In genomic region chr6:126497878-126498277, GRCm38 (mm10) we compare ENCODE assay signal across 9 mouse cellular contexts. TPM values are rescaled to one million over a fixed set of nuclear protein-coding genes. Genes with fewer than 3 reads are reported as not detected.
DNase-seq lines count a peak whose midpoint lies in the region; TF ChIP-seq lines count a peak whose summit lies in the region.
"Had no signal": no experiment of that assay in that cellular context is flagged by ENCODE, and none has a peak within 500 bp of the region (broad histone marks: within the 10 kb centered on the region; RNA-seq: fewer than 3 reads in every experiment).

No protein-coding gene starts in this region.

- peak; percentile 58 for TF ChIP-seq CTCF in C2C12 (IDR thresholded peaks at IDR 0.05; ENCODE audit: control insufficient read depth, insufficient read depth, insufficient read length)

- H3K4me3 ChIP-seq in C2C12 (ENCODE audit: insufficient read depth, poor library complexity, severe bottlenecking), result no peak overlapping the region
- H3K4me3 ChIP-seq in midbrain, embryonic 10.5 days, result no peak overlapping the region

- no peaks in the 10 kb centered on the region for H3K79me2 ChIP-seq in C2C12 (ENCODE audit: control insufficient read depth, insufficient read depth)

- 0 out of 2 replicates have a peak, but pooled peaks cover 5% of the 10 kb centered on the region for H3K9me3 ChIP-seq in midbrain, embryonic 10.5 days (replicated peaks)

- H3ac ChIP-seq in C2C12 (ENCODE audit: control insufficient read depth, insufficient read length, low read depth), result no peak overlapping the region

- WGBS in midbrain, embryonic 10.5 days, result 54% methylated on average over 5 of the region's 5 CpGs

- H3K36me3 ChIP-seq in C2C12 (ENCODE audit: control insufficient read depth, insufficient read depth), result no peaks in the 10 kb centered on the region
- H3K36me3 ChIP-seq in midbrain, embryonic 10.5 days, result no peaks in the 10 kb centered on the region
- H3K36me3 ChIP-seq: G1E had no signal

- intact Hi-C loops in gastrocnemius, postnatal 36 days (cut with DNase I), result no loop called here

- no peak overlapping the region for H3K27ac ChIP-seq in midbrain, embryonic 10.5 days (replicated peaks)

- peak; percentile 60 for DNase-seq in gastrocnemius, postnatal 10 days
- DNase-seq in gastrocnemius, postnatal 36 days, result no peak
- peak; percentile 70 for DNase-seq in cerebellum, adult 18-20 months
- peak; percentile 31 to 79 for DNase-seq in frontal cortex, adult 2 months (ENCODE audit: extremely low spot score in 1 of 2, low spot score in 1 of 2)
- peak; percentile 27 for DNase-seq in layer of hippocampus, adult 9-11 months
- DNase-seq in midbrain, embryonic 10.5 days (ENCODE audit: low spot score), result peak; percentile 50
- no peak for DNase-seq in spleen, adult 12 weeks (ENCODE audit: low spot score)

- H3K27me3 ChIP-seq in C2C12 (ENCODE audit: control insufficient read depth, insufficient read depth, insufficient read length), result no peaks in the 10 kb centered on the region
- peaks cover 9% of the 10 kb centered on the region; the same call in 1 of the 2 replicates for H3K27me3 ChIP-seq in midbrain, embryonic 10.5 days (ENCODE audit: low read depth, poor library complexity, severe bottlenecking)

- no peaks in the 10 kb centered on the region for H3K79me3 ChIP-seq in C2C12 (ENCODE audit: low read depth)

- H3K4me1 ChIP-seq in midbrain, embryonic 10.5 days, result peaks cover 27% of the 10 kb centered on the region

TF ChIP-seq in C2C12, 6 proteins besides CTCF, POLR2A, EP300 and RAD21:
- no peak for TF ChIP-seq MYOG (IDR thresholded peaks at IDR 0.05; ENCODE audit: control insufficient read depth, extremely low read depth, insufficient read length)
- no peak for TF ChIP-seq FOSL1 (IDR thresholded peaks at IDR 0.05; ENCODE audit: insufficient read depth, low read length, poor library complexity, severe bottlenecking)
- TF ChIP-seq CEBPB (IDR thresholded peaks at IDR 0.05; ENCODE audit: low read depth), result no peak
- no peak for TF ChIP-seq MAX (IDR thresholded peaks at IDR 0.05)

RNA-seq across cellular contexts. Expression of gene Kcna5, which starts 37.3 kb away (rescaled TPM):
- total RNA-seq in gastrocnemius, postnatal 10 days (2021), result 1 to 10 TPM; 3.7 to 6.0 TPM
- 1 to 10 TPM; 3.7 to 4.3 TPM for total RNA-seq in gastrocnemius, postnatal 36 days (2021)
- not detected for polyA plus RNA-seq in C2C12 (2012; fragmentation: generic; extraction: Trizol)
- 5.4 and 6.3 TPM in 2 replicates for polyA plus RNA-seq in frontal cortex, adult 2 months (2012; rRNA removed)
- polyA plus RNA-seq in midbrain, embryonic 10.5 days (2016; fragmentation: Nextera tagmentation; extraction: Ambion mirVana), result 3.7 and 5.1 TPM in 2 replicates
- total RNA-seq: G1E had no signal
- polyA plus RNA-seq: G1E had no signal

Comparison
In these comparisons a context has a peak if more than half of its experiments do, and no peak if none do; other contexts are left out.
1. DNase-seq: peak in gastrocnemius, postnatal 10 days (single experiment), cerebellum, adult 18-20 months (2 of 2), frontal cortex, adult 2 months (2 of 2), layer of hippocampus, adult 9-11 months (single experiment) and midbrain, embryonic 10.5 days (single experiment); none in gastrocnemius, postnatal 36 days (0 of 2) and spleen, adult 12 weeks (single experiment).